Mouse (Mus musculus) urinary bladder, postnatal 25 days (tissue): Measurements from ENCODE around the gene Rab19.
"Not testable (repeated sequence)": the region's sequence is repeated elsewhere in the genome, so short reads cannot be mapped to it uniquely, and the experiment has no call there.

Source experiments
- DNase-seq: peaks from one replicate; pipeline ENCODE4 v3.0.0; 2022; ENCODE audit warnings: low spot score

Gene Rab19

GRCm38 (mm10) chr6:39433174-39433573, 52.2 kb downstream of the Rab19 start:
- no peak for DNase-seq

GRCm38 (mm10) chr6:39433701-39434100, 52.7 kb downstream of the Rab19 start:
- DNase-seq = no peak

- DNase-seq = no peak
Measured at GRCm38 (mm10) chr6:39434111-39434885, 53.3 kb downstream of the Rab19 start.

DNA sequence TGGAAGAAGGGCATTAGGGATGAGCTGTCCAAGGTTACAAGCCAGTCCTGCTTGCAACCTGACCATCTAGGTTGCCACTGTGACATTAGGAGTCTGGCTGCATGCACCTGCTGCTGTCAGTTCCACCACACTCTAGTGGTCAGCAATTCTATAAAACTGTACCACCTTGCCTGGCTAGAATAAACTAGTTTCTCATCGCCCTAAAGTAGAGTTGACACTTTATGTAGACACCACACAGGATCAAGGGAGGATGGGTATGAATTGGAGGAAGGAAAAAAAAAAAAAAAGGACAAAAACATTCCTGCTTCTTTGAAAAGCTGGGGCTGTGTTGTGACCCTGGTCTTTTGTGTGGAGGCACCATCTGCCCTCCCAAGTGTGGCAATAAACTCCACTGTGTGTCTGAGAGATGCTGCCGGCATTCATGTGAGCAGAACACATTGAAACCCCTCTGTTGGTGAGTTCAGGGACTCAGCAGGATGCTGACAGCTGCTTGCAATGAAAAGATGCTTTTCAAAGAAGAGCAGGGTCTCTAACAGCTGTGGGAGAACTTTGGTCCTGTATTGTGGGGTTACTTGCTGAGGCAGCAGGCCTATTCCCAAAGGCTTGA, 54.0 kb downstream of the Rab19 start:
- no peak for DNase-seq

DNA sequence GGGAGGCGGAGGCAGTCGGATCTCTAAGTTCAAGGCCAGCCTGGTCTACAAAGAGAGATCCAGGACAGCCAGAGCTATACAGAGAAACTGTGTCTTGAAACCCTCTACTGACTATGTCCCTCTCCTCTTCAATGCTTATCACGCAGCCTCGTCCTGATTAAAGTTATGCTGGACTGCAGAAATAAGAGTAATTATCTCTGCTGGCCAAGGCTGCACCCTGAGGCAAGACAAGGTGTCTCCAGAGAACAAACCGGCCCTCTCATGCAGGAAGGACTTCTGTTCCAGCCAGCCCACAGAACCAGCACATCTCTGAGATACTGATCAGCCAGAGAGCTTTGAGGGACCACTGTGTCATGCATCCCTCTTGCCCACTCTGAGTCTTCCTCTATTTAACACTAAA, 54.9 kb downstream of the Rab19 start:
- no peak for DNase-seq

GRCm38 (mm10) chr6:39437519-39437918, 56.5 kb downstream of the Rab19 start:
- DNase-seq = not testable (repeated sequence)
